Mouse (Mus musculus) liver, adult 2 months (tissue): Measurements from ENCODE around the gene Fgfr2.

Experiments
- CTCF ChIP-seq: fragments of 200-500 bp; IDR thresholded peaks from 2 replicates; pipeline ENCODE4 v1.5.1; 2011; ENCODE audit warnings: low read depth, low read length, control low read depth
- POLR2A ChIP-seq: fragments of 200-500 bp; IDR thresholded peaks from 2 replicates; pipeline ENCODE4 v1.6.1; 2011; ENCODE audit warnings: low read length, control low read depth; ENCODE audit not compliant: insufficient read depth; ENCODE audit errors: extremely low read depth

DNA sequence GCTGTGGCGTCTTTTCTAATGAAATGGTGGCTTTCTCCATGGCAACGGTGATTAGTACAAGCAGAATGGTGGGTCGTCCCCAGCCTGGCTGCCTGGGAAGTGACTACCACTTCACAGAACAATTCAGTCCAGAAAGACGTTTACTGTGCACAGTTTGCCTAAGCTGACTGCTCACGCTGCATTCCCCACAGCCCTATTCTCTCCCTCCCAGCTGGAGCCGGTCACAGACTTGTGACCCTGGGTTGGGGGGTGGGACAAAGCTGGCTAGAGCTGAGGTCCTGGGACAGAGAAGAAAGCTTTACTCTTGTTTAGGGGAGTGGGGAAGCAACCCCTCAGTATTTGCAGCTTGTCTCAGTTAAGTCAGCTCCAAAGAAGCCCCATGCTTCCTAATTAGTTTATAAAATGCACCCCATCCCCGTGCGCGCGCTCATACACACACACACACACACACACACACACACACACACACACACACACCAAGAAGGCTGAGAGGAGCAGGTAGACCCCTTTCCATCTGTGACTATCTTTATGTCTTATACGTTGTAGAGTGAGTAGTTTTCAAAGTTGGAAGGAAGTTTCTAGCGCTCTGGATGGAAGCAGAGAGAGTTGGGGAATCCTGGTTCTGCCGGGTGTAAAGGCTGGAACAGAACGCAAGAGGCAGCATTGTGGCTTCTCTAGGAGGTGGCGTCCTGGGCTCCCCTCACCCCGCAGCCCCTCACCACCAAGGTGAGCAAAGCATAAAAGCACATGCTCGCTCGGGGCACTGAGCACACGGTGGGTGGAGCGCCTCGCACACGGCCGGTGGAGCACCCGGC lies 2754.1 kb downstream of the Fgfr2 start:
- TF ChIP-seq CTCF (no peak), POLR2A (no peak)
